Mouse (Mus musculus) embryonic facial prominence, embryonic 15.5 days (tissue): ENCODE results near the gene Gm1043. TPM values are rescaled to one million over a fixed set of nuclear protein-coding genes. Genes with fewer than 3 reads are reported as not detected.

Experiments used
- ATAC-seq: fragments of 200-750 bp; cut with Nextera tagmentation; 2 replicates; pipeline ENCODE4 v1.8.0; 2017; ENCODE audit warnings: low read depth, moderate TSS enrichment; ENCODE audit not compliant: insufficient number of reproducible peaks, low FRiP score, low TSS enrichment
- H3K27ac ChIP-seq: fragments of 300-500 bp; sonication (generic); replicated peaks from 2 replicates; pipeline ENCODE4 v1.5.1; 2015; ENCODE audit warnings: mild to moderate bottlenecking, inconsistent platforms
- H3K27me3 ChIP-seq: fragments of 300-500 bp; sonication (generic); 2 replicates; pipeline ENCODE4 v1.6.1; 2015; ENCODE audit warnings: inconsistent platforms
- H3K36me3 ChIP-seq: fragments of 300-500 bp; sonication (generic); 2 replicates; pipeline ENCODE4 v1.6.1; 2015; ENCODE audit warnings: mild to moderate bottlenecking, inconsistent platforms
- H3K4me1 ChIP-seq: fragments of 300-500 bp; sonication (generic); 2 replicates; pipeline ENCODE4 v1.6.1; 2015; ENCODE audit warnings: inconsistent platforms
- H3K4me2 ChIP-seq: fragments of 300-500 bp; sonication (generic); replicated peaks from 2 replicates; pipeline ENCODE4 v1.6.1; 2015; ENCODE audit warnings: mild to moderate bottlenecking, inconsistent platforms
- H3K4me3 ChIP-seq: fragments of 300-500 bp; sonication (generic); replicated peaks from 2 replicates; pipeline ENCODE4 v1.5.1; 2015; ENCODE audit warnings: mild to moderate bottlenecking, inconsistent platforms
- H3K9ac ChIP-seq: fragments of 300-500 bp; sonication (generic); 2 replicates; pipeline ENCODE4 v1.6.1; 2015; ENCODE audit warnings: inconsistent platforms
- H3K9me3 ChIP-seq: fragments of 300-500 bp; sonication (generic); replicated peaks from 2 replicates; pipeline ENCODE4 v1.6.1; 2016; ENCODE audit warnings: inconsistent platforms
- WGBS: fragments of 180-500 bp; shearing (Covaris S2); methylation state at CpG from one replicate; pipeline ENCODE4 v1.1.7; 2015; 5-methylcytosine and 5-hydroxymethylcytosine counted together
- polyA plus RNA-seq: library from polyadenylated mRNA; unstranded; fragments of >200 nt; fragmentation: Nextera tagmentation; extraction: Ambion mirVana; gene quantifications from 2 replicates; pipeline ENCODE4 v1.2.1, GENCODE M21; 2015

The Gm1043 gene
- polyA plus RNA-seq, 1 experiment from 2014 or later, result 0.03 TPM

GRCm38 (mm10) chr5:37246138-37246910 lies 161.2 kb downstream of the Gm1043 start:
- no peaks in the 10 kb centered on the region for H3K36me3 ChIP-seq
- peak overlapping the region; percentile 53 for H3K4me3 ChIP-seq
- no peak overlapping the region for H3K27ac ChIP-seq
- WGBS, result under 1% methylated on average over 30 of the region's 37 CpGs
- H3K4me2 ChIP-seq, result peak overlapping the region; percentile 79
- peak; percentile 30; the same call in 1 of the 2 replicates for ATAC-seq
- H3K9me3 ChIP-seq, result no peaks in the 10 kb centered on the region
- H3K9ac ChIP-seq, result no peak overlapping the region
- peaks cover 28% of the 10 kb centered on the region for H3K4me1 ChIP-seq
- H3K27me3 ChIP-seq, result peaks cover 58% of the 10 kb centered on the region

- no peak for ATAC-seq
- Histone ChIP-seq H3K27me3 (peaks cover 47% of the 10 kb centered on the region), H3K4me2 (no peak overlapping the region), H3K9me3 (no peaks in the 10 kb centered on the region), H3K4me1 (peaks cover 18% of the 10 kb centered on the region), H3K4me3 (no peak overlapping the region), H3K9ac (no peak overlapping the region), H3K36me3 (no peaks in the 10 kb centered on the region), H3K27ac (no peak overlapping the region)
- WGBS, result 52% methylated on average over 4 of the region's 4 CpGs
Observed at GRCm38 (mm10) chr5:37247456-37247855, 162.3 kb downstream of the Gm1043 start.

GRCm38 (mm10) chr5:37248870-37249269 lies 163.7 kb downstream of the Gm1043 start:
- Histone ChIP-seq H3K36me3 (no peaks in the 10 kb centered on the region), H3K9ac (no peak overlapping the region), H3K4me2 (no peak overlapping the region), H3K4me1 (peaks cover 14% of the 10 kb centered on the region), H3K27me3 (peaks cover 33% of the 10 kb centered on the region), H3K4me3 (no peak overlapping the region), H3K27ac (no peak overlapping the region), H3K9me3 (no peaks in the 10 kb centered on the region)
- WGBS, result 66% methylated on average over 3 of the region's 3 CpGs
- ATAC-seq, result no peak

- Histone ChIP-seq H3K9me3 (no peaks in the 10 kb centered on the region), H3K4me3 (no peak overlapping the region), H3K4me2 (no peak overlapping the region), H3K9ac (no peak overlapping the region), H3K27ac (no peak overlapping the region), H3K4me1 (no peaks in the 10 kb centered on the region), H3K36me3 (no peaks in the 10 kb centered on the region), H3K27me3 (peaks cover 6% of the 10 kb centered on the region)
- ATAC-seq, result no peak
- WGBS, result 65% methylated on average over 3 of the region's 3 CpGs
Observed at GRCm38 (mm10) chr5:37251596-37251995, 166.4 kb downstream of the Gm1043 start.

GRCm38 (mm10) chr5:37252101-37252804 lies 167.1 kb downstream of the Gm1043 start:
- WGBS, result 68% methylated on average over 9 of the region's 9 CpGs

GRCm38 (mm10) chr5:37254523-37254922 lies 169.4 kb downstream of the Gm1043 start:
- Histone ChIP-seq H3K36me3 (no peaks in the 10 kb centered on the region), H3K27ac (no peak overlapping the region), H3K4me2 (no peak overlapping the region), H3K9ac (no peak overlapping the region), H3K4me3 (no peak overlapping the region), H3K4me1 (0 out of 2 replicates have a peak, but pooled peaks cover 2% of the 10 kb centered on the region), H3K27me3 (no peaks in the 10 kb centered on the region), H3K9me3 (no peaks in the 10 kb centered on the region)
- 79% methylated on average over 4 of the region's 4 CpGs for WGBS
- ATAC-seq, result no peak

More at GRCm38 (mm10) chr5:37252101-37252804, 167.1 kb downstream of the Gm1043 start:
- ATAC-seq, result no peak
- no peaks in the 10 kb centered on the region for H3K36me3 ChIP-seq
- H3K4me2 ChIP-seq, result no peak overlapping the region
- 0 out of 2 replicates have a peak, but pooled peaks cover 2% of the 10 kb centered on the region for H3K4me1 ChIP-seq
- peaks cover 3% of the 10 kb centered on the region; the same call in 1 of the 2 replicates for H3K27me3 ChIP-seq
- H3K9ac ChIP-seq, result no peak overlapping the region
- no peak overlapping the region for H3K4me3 ChIP-seq
- no peaks in the 10 kb centered on the region for H3K9me3 ChIP-seq
- no peak overlapping the region for H3K27ac ChIP-seq

GRCm38 (mm10) chr5:37256823-37257222 lies 171.7 kb downstream of the Gm1043 start:
- no peak for ATAC-seq
- no peak overlapping the region for H3K27ac ChIP-seq
- H3K9ac ChIP-seq, result no peak overlapping the region
- no peak overlapping the region for H3K4me2 ChIP-seq
- no peaks in the 10 kb centered on the region for H3K9me3 ChIP-seq
- no peaks in the 10 kb centered on the region for H3K27me3 ChIP-seq
- H3K4me3 ChIP-seq, result no peak overlapping the region
- H3K4me1 ChIP-seq, result 0 out of 2 replicates have a peak, but pooled peaks cover 2% of the 10 kb centered on the region
- H3K36me3 ChIP-seq, result no peaks in the 10 kb centered on the region
- 62% methylated on average over 7 of the region's 7 CpGs for WGBS

- 0 out of 2 replicates have a peak, but pooled peaks cover 2% of the 10 kb centered on the region for H3K4me1 ChIP-seq
- H3K9me3 ChIP-seq, result no peaks in the 10 kb centered on the region
- H3K27ac ChIP-seq, result no peak overlapping the region
- WGBS, result 53% methylated on average over 5 of the region's 5 CpGs
- H3K36me3 ChIP-seq, result no peaks in the 10 kb centered on the region
- H3K4me2 ChIP-seq, result no peak overlapping the region
- no peak overlapping the region for H3K9ac ChIP-seq
- H3K27me3 ChIP-seq, result no peaks in the 10 kb centered on the region
- ATAC-seq, result no peak
- no peak overlapping the region for H3K4me3 ChIP-seq
Observed at GRCm38 (mm10) chr5:37257243-37257642, 172.1 kb downstream of the Gm1043 start.

- no peak overlapping the region for H3K9ac ChIP-seq
- no peak overlapping the region for H3K4me2 ChIP-seq
- 0 out of 2 replicates have a peak, but pooled peaks cover 2% of the 10 kb centered on the region for H3K4me1 ChIP-seq
- no peak for ATAC-seq
- WGBS, result 65% methylated on average over 5 of the region's 5 CpGs
- H3K36me3 ChIP-seq, result no peaks in the 10 kb centered on the region
- H3K27ac ChIP-seq, result no peak overlapping the region
- no peaks in the 10 kb centered on the region for H3K27me3 ChIP-seq
- no peaks in the 10 kb centered on the region for H3K9me3 ChIP-seq
- H3K4me3 ChIP-seq, result no peak overlapping the region
Observed at GRCm38 (mm10) chr5:37261734-37262133, 176.6 kb downstream of the Gm1043 start.

- no peaks in the 10 kb centered on the region for H3K27me3 ChIP-seq
- no peak for ATAC-seq
- no peak overlapping the region for H3K9ac ChIP-seq
- no peaks in the 10 kb centered on the region for H3K4me1 ChIP-seq
- no peak overlapping the region for H3K4me3 ChIP-seq
- H3K27ac ChIP-seq, result no peak overlapping the region
- no peak overlapping the region for H3K4me2 ChIP-seq
- WGBS, result 61% methylated on average over 6 of the region's 6 CpGs
- H3K9me3 ChIP-seq, result no peaks in the 10 kb centered on the region
- no peaks in the 10 kb centered on the region for H3K36me3 ChIP-seq
Observed at GRCm38 (mm10) chr5:37263816-37264215, 178.6 kb downstream of the Gm1043 start.
